Mouse (Mus musculus): Measurements from ENCODE around the gene Pdlim7. TPM values are rescaled to one million over a fixed set of nuclear protein-coding genes. Genes with fewer than 3 reads are reported as not detected.

The Pdlim7 gene
- total RNA-seq (2012; rRNA removed) (8.5 and 8.7 TPM in 2 replicates), total RNA-seq (2014; rRNA removed) (6.6 and 11.2 TPM in 2 replicates), polyA plus RNA-seq (2012; ENCODE audit: insufficient read length, low read depth) (26.2 and 32.5 TPM in 2 replicates)

- Histone ChIP-seq H3K79me2 (replicated peaks; ENCODE audit: control insufficient read depth, extremely low read depth, insufficient read depth, poor library complexity, severe bottlenecking) (no peaks in the 10 kb centered on the region), H3K4me2 (ENCODE audit: insufficient read depth, low read depth, poor library complexity, severe bottlenecking) (peak within 1 kb of the TSS; percentile 80), H3K9ac (ENCODE audit: insufficient read depth, low read depth) (peak within 1 kb of the TSS; percentile 51), H3K27me3 (replicated peaks) (peaks cover 11% of the 10 kb centered on the region), H3K4me3 (replicated peaks in 1 of 3; ENCODE audit: low read depth in 2 of 3, low read length in 2 of 3, poor library complexity in 1 of 3) (peak within 1 kb of the TSS; percentile 73 to 83 (median 81)), H3K9me3 (replicated peaks; ENCODE audit: low read length) (no peaks in the 10 kb centered on the region), H3K4me1 (ENCODE audit: control insufficient read depth in 1 of 2, insufficient read depth in 2 of 2) (peaks cover 24 to 38% of the 10 kb centered on the region in 2 experiments), H3K36me3 (replicated peaks in 1 of 2; ENCODE audit: control insufficient read depth in 1 of 2, insufficient read depth in 1 of 2, low read length in 1 of 2) (peaks cover 10 to 23% of the 10 kb centered on the region in 2 experiments), H3K27ac (ENCODE audit: insufficient read depth, low read depth) (no peak within 1 kb of the TSS)
- no peak for TF ChIP-seq PAX5 (IDR thresholded peaks at IDR 0.05; ENCODE audit: low read length)
- peak; percentile 98 for TF ChIP-seq NELFE (IDR thresholded peaks at IDR 0.05; ENCODE audit: low read depth, low read length)
- no peak for TF ChIP-seq BHLHE40 (IDR thresholded peaks at IDR 0.05; ENCODE audit: low read depth, low read length)
- TF ChIP-seq ZKSCAN1 (IDR thresholded peaks at IDR 0.05; ENCODE audit: borderline replicate concordance, low read depth, low read length) = no peak
- no peak for TF ChIP-seq HCFC1 (IDR thresholded peaks at IDR 0.05; ENCODE audit: low read depth, low read length)
- peak; percentile 53; the same call in 1 of the 2 replicates for TF ChIP-seq SIN3A (IDR thresholded peaks at IDR 0.05; ENCODE audit: low read length)
- no peak; the same call in 1 of the 2 replicates for TF ChIP-seq MYC (IDR thresholded peaks at IDR 0.05; ENCODE audit: low read depth, low read length)
- TF ChIP-seq GABPA (IDR thresholded peaks at IDR 0.05; ENCODE audit: insufficient replicate concordance, low read depth, low read length) = no peak
- peak; percentile 77 for TF ChIP-seq RAD21 (IDR thresholded peaks at IDR 0.05; ENCODE audit: low read depth, low read length)
- TF ChIP-seq ZMIZ1 (IDR thresholded peaks at IDR 0.05; ENCODE audit: low read depth, low read length) = peak; percentile 98
- no peak for TF ChIP-seq ZNF384 (IDR thresholded peaks at IDR 0.05; ENCODE audit: low read depth, low read length)
- TF ChIP-seq ELF1 (IDR thresholded peaks at IDR 0.05; ENCODE audit: low read depth, low read length) = peak; percentile 46
- no peak for TF ChIP-seq CHD2 (IDR thresholded peaks at IDR 0.05; ENCODE audit: low read length)
- peak; percentile 73 for TF ChIP-seq MXI1 (IDR thresholded peaks at IDR 0.05; ENCODE audit: low read depth, low read length)
- no peak for TF ChIP-seq KAT2A (IDR thresholded peaks at IDR 0.05; ENCODE audit: insufficient replicate concordance, low read length)
- no peak for TF ChIP-seq UBTF (IDR thresholded peaks at IDR 0.05; ENCODE audit: low read depth, low read length)
- TF ChIP-seq ETS1 (conservative IDR thresholded peaks at IDR 0.05; ENCODE audit: low read depth, low read length) = no peak
- TF ChIP-seq POLR2AphosphoS2 (IDR thresholded peaks at IDR 0.05; ENCODE audit: low read depth, low read length) = peak; percentile 93
- no peak for TF ChIP-seq JUND (conservative IDR thresholded peaks at IDR 0.05; ENCODE audit: low read depth, low read length)
- TF ChIP-seq SMC3 (IDR thresholded peaks at IDR 0.05; ENCODE audit: low read depth, low read length) = peak; percentile 79
- TF ChIP-seq NRF1 (IDR thresholded peaks at IDR 0.05; ENCODE audit: low read depth, low read length) = peak; percentile 70
- no peak for TF ChIP-seq MAFK (IDR thresholded peaks at IDR 0.05; ENCODE audit: insufficient replicate concordance, low read length)
- no peak for TF ChIP-seq RCOR1 (conservative IDR thresholded peaks at IDR 0.05; ENCODE audit: low read depth, low read length)
- TF ChIP-seq MAX (IDR thresholded peaks at IDR 0.05; ENCODE audit: low read length) = no peak
- no peak for TF ChIP-seq E2F4 (IDR thresholded peaks at IDR 0.05; ENCODE audit: insufficient replicate concordance, low read depth, low read length)
- no peak for TF ChIP-seq CHD1 (IDR thresholded peaks at IDR 0.05; ENCODE audit: low read depth, low read length)
- TF ChIP-seq USF1 (IDR thresholded peaks at IDR 0.05; ENCODE audit: low read depth, low read length) = no peak
- TF ChIP-seq ZC3H11A (IDR thresholded peaks at IDR 0.05; ENCODE audit: low read depth, low read length) = no peak
- TF ChIP-seq TCF12 (IDR thresholded peaks at IDR 0.05; ENCODE audit: low read depth, low read length) = peak; percentile 71
- peak; percentile 99 for TF ChIP-seq POLR2A (IDR thresholded peaks at IDR 0.05; ENCODE audit: low read depth, low read length)
- peak; percentile 30; the same call in 1 of the 2 replicates for TF ChIP-seq IRF4 (IDR thresholded peaks at IDR 0.05; ENCODE audit: low read depth, low read length)
- no peak for TF ChIP-seq MEF2A (IDR thresholded peaks at IDR 0.05; ENCODE audit: borderline replicate concordance, low read depth, low read length)
- peak; percentile 77 for TF ChIP-seq MAZ (IDR thresholded peaks at IDR 0.05; ENCODE audit: low read depth, low read length)
- peak; percentile 94 for TF ChIP-seq TBP (conservative IDR thresholded peaks at IDR 0.05; ENCODE audit: low read depth, low read length)
- no peak for TF ChIP-seq EP300 (IDR thresholded peaks at IDR 0.05; ENCODE audit: low read length)
- TF ChIP-seq JUN (IDR thresholded peaks at IDR 0.05; ENCODE audit: insufficient read depth, low read depth, low read length) = no peak
- no peak for TF ChIP-seq USF2 (conservative IDR thresholded peaks at IDR 0.05; ENCODE audit: low read depth, low read length)
- TF ChIP-seq CTCF (conservative IDR thresholded peaks at IDR 0.05 in 1 of 2, IDR thresholded peaks at IDR 0.05 in 1 of 2; ENCODE audit: low read depth in 2 of 2, low read length in 2 of 2) = peak; percentile 33 to 89
- peak; percentile 80 for DNase-seq (ENCODE audit: extremely low read depth)
- in situ Hi-C loops (cut with MboI; ENCODE audit: low pct_ligation_motif_present, low pct_unique_long_range_greater_than_20kb, low sequenced_read_pairs) (no loop called here), dilution Hi-C loops (cut with MboI; ENCODE audit: extremely low pct_ligation_motif_present, extremely low pct_unique_long_range_greater_than_20kb, low sequenced_read_pairs) (no loop called here)
Measured at GRCm38 (mm10) chr13:55513111-55513748, at the start of gene Pdlim7. Pdlim7 (minus strand) TSS chr13:55513676.

Data from CH12.LX (cell line).